Mouse (Mus musculus): ENCODE results near the gene Lrrc56.

GRCm38 (mm10) chr7:141188733-141189132 lies 5.2 kb upstream of the Lrrc56 start:
- TF ChIP-seq CTCF (IDR thresholded peaks at IDR 0.05; ENCODE audit: extremely low read depth, insufficient read depth, insufficient read length, insufficient replicate concordance) (no peak), POLR2A (IDR thresholded peaks at IDR 0.05; ENCODE audit: low read depth, low read length) (no peak)

Measured in spleen, adult 2 months (tissue).